Mouse (Mus musculus) neutrophil, adult 59 days (primary cell): ENCODE results near the gene Gm10217. TPM values are rescaled to one million over a fixed set of nuclear protein-coding genes. Genes with fewer than 3 reads are reported as not detected.

ENCODE experiments used
- total RNA-seq, 2 experiments: library from RNA; stranded (reverse); gene quantifications; 1 replicate in 1 of 2; 2 replicates in 1 of 2; pipeline ENCODE4 v1.2.4; 2023

Gene Gm10217
- total RNA-seq: not detected

DNA sequence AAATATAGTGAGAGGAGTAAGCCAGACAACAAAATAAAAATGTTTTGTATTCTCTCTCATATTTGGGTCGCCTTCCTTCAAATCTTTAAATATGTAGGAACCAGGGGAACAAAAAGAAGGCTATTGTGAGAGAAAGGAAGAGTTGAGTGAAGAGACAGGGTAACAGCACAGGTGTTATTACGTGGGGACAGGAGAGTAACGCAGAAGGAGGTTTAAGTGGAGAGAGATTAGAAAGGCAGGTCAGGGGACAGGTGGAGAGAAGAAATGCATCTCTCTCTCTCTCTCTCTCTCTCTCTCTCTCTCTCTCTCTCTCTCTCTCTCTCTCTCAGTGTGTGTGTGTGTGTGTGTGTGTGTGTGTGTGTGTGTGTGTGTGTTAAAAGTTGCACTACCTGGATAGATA is at the start of gene Gm10217:
Gene Gm10217, plus strand, starts transcription at position 301 of the 400 bp plus-strand sequence.

Other genes with a start within 250 kb of the Gm10217 start
- gene Fam155a, start 93.1 kb upstream of the Gm10217 start, total RNA-seq: not detected
- 1 to 10 TPM; 2.5 to 3.6 TPM for gene Lig4, start 113.4 kb downstream of the Gm10217 start, total RNA-seq
- gene Abhd13, start 113.5 kb downstream of the Gm10217 start, total RNA-seq: 10 to 100 TPM in 1 of 2 experiments, 1 to 10 TPM in 1; 9.6 to 11.6 TPM
- 10 to 100 TPM; 69.4 to 82.5 TPM for gene Tnfsf13b, start 142.2 kb downstream of the Gm10217 start, total RNA-seq